Mouse (Mus musculus): ENCODE results near the gene Olfr356.

Gene Olfr356

DNA sequence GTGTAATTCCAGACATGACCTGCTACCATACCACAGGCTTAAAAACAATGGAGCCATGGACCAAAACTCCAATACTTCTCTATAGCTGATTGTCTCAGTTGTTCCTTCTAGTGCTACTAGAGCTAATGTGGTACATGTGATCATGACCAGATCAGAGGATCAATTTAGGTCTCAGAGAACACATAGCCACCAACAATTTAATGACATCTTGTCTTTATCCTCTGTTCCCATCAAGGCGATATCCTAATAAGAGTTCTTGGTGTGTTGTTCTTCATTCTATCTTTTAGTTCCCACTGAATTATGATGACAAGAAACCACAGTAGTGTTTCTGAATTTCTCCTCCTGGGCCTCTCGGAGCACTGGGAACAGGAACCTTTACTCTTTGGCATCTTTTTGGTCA, at the start of gene Olfr356:
Gene Olfr356 (plus strand): TSS at position 301 of the 400 bp plus-strand sequence.
- DNase-seq (ENCODE audit: low read depth, low spot score) = no peak

DNA sequence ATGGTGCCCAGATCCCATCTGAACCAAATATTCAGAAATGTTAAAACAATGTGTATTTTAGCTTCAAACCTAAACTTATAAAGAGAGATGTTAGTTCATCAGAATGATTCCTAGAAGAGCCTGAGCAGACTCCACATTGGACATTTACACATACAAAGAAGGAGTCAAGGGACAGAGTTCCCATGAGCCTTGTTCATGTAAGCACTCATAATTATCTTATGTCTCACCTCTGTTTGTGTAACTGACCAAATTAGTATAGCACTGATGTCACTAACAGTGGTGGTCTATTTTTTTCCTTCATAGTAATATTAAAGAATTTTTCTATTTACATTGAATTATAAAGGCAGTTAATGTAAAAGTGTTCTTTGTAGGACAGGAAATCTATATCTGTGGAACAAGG, 44.1 kb upstream of the Olfr356 start, which contains the start of gene Olfr353:
Gene Olfr353 (minus strand): TSS at position 101 of the 400 bp plus-strand sequence.
- DNase-seq (ENCODE audit: low read depth, low spot score) = no peak

GRCm38 (mm10) chr2:36897114-36897513, 39.8 kb upstream of the Olfr356 start:
- DNase-seq (ENCODE audit: low read depth, low spot score) = no peak

GRCm38 (mm10) chr2:36905380-36905779, 31.5 kb upstream of the Olfr356 start, which contains the start of gene Olfr354:
Gene Olfr354 (plus strand): TSS chr2:36905680.
- no peak for DNase-seq (ENCODE audit: low read depth, low spot score)

GRCm38 (mm10) chr2:36928797-36929196, 8.1 kb upstream of the Olfr356 start, which contains the start of gene Olfr355:
Gene Olfr355 (minus strand): TSS chr2:36928897.
- DNase-seq (ENCODE audit: low read depth, low spot score) = no peak
